Mouse (Mus musculus): ENCODE data around the gene Phactr4. TPM values are rescaled to one million over a fixed set of nuclear protein-coding genes. Genes with fewer than 3 reads are reported as not detected.

The Phactr4 gene
- total and polyA plus RNA-seq, 3 experiments = 7.2 to 79.5 (median 28.7) TPM

DNA sequence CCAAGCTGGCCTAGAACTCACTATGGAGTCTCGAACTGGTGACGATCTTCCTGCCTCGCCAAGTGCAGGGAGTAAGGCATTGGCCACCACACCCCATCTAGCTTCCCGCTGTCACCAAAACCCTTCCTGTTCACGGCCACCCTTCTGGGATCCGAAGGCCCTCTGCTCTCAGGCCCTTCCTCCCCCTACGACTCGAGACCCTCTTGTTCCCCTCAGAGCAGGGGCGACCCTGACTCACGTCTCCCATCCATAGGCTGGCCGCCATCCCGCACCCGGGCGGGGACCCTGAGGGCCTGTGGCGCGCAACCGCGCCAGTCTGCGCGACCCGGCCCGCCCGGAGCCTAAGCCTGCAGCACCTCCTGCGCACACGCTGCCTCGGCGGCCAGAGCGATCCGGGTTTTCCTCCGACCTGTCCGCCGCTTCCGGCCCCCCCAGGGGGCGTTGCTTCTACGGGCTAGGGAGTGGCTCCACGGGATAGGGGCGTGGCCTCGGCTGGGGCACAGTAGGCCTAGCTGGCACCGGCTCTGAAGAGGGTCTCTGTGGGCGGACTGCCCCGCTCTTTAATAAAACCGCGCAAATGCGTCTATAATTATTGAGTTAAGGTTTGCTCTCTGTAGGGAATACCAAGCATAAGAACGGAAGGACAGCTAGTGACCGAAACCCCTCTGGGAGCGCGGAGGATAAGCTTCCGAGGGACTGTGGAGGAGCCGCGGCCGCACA lies 93.0 kb downstream of the Phactr4 start, which contains the start of gene Trnau1ap (continued):
- TF ChIP-seq ELF1 (IDR thresholded peaks at IDR 0.05; ENCODE audit: low read depth, low read length) = peak; percentile 83
- TF ChIP-seq RAD21 (IDR thresholded peaks at IDR 0.05; ENCODE audit: low read depth, low read length) = no peak
- TF ChIP-seq MEF2A (IDR thresholded peaks at IDR 0.05; ENCODE audit: extremely low read depth, insufficient replicate concordance, low read depth, low read length, poor library complexity, severe bottlenecking) = no peak

DNA sequence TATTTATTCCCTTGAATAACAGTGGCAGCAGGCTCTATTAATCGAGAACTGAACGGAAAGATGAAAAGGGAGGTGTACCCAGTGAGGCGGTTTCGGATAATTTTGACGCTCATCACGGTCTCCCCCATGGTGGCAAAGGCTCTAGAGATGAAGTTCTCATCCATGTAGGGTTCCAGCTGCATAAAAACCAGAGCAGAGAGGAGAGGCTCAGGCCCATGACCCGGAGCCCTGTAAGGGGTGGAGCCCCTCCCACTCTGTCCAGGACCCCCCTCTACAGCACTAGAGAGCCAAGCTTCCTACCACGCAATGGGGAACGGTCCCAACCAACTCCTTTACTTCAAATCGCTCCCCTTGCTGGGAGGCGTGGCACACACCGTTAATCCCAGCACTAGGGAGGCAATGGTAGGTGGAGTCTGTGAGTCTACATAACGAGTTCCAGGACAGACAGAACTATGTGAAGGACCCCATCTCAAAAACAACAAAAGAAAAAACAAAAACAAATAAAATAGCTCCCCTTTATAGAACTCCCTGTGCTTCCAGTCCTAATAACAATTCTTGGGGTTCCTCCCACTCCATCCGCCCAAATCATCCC lies 93.8 kb downstream of the Phactr4 start:
- H3K27me3 ChIP-seq (ENCODE audit: control insufficient read depth in 1 of 2, insufficient read depth in 2 of 2, low read length in 2 of 2) = no peaks in the 10 kb centered on the region
- H3K27ac ChIP-seq (ENCODE audit: control insufficient read depth, low read depth, low read length) = peak overlapping the region; percentile 91
- TF ChIP-seq MXI1 (IDR thresholded peaks at IDR 0.05; ENCODE audit: low read depth, low read length) (no peak), HCFC1 (IDR thresholded peaks at IDR 0.05; ENCODE audit: low read depth, low read length) (no peak), GABPA (IDR thresholded peaks at IDR 0.05; ENCODE audit: low read depth, low read length) (no peak), CTCF (IDR thresholded peaks at IDR 0.05 in 2 of 3, conservative IDR thresholded peaks at IDR 0.05 in 1 of 3; ENCODE audit: control insufficient read depth in 1 of 3, insufficient read depth in 1 of 3, low read depth in 2 of 3, low read length in 3 of 3, poor library complexity in 1 of 3, severe bottlenecking in 1 of 3) (no peak), MAFK (IDR thresholded peaks at IDR 0.05; ENCODE audit: borderline replicate concordance, low read depth, low read length) (no peak), KAT2A (conservative IDR thresholded peaks at IDR 0.05; ENCODE audit: low read depth, low read length) (no peak), RCOR1 (IDR thresholded peaks at IDR 0.05; ENCODE audit: low read depth, low read length) (no peak), POLR2AphosphoS5 (IDR thresholded peaks at IDR 0.05; ENCODE audit: borderline replicate concordance, low read depth, low read length) (no peak), ZMIZ1 (IDR thresholded peaks at IDR 0.05; ENCODE audit: low read depth, low read length) (no peak), ZNF384 (IDR thresholded peaks at IDR 0.05; ENCODE audit: low read depth, low read length) (no peak), MAX (IDR thresholded peaks at IDR 0.05; ENCODE audit: low read length) (no peak), CHD2 (IDR thresholded peaks at IDR 0.05; ENCODE audit: low read length) (no peak)
- peaks cover 4 to 9% of the 10 kb centered on the region in 2 experiments; a peak in 3 of 4 replicates for H3K36me3 ChIP-seq (ENCODE audit: control insufficient read depth in 1 of 2, insufficient read depth in 2 of 2, low read length in 2 of 2)
- DNase-seq (ENCODE audit: low read depth, low spot score) = peak; percentile 54
- peak overlapping the region; percentile 87 for H3K9ac ChIP-seq (ENCODE audit: control insufficient read depth, low read depth, low read length, poor library complexity, severe bottlenecking)
- H3K4me3 ChIP-seq (ENCODE audit: control insufficient read depth in 1 of 2, insufficient read depth in 1 of 2, low read depth in 2 of 2, low read length in 2 of 2) = peak overlapping the region; percentile 81 to 89
- no peaks in the 10 kb centered on the region for H3K9me3 ChIP-seq (replicated peaks; ENCODE audit: insufficient read depth, low read length)
- H3K4me1 ChIP-seq (ENCODE audit: control insufficient read depth in 1 of 2, insufficient read depth in 2 of 2, low read length in 2 of 2) = peaks cover 4 to 14% of the 10 kb centered on the region in 2 experiments; a peak in 3 of 4 replicates
- peaks cover 13% of the 10 kb centered on the region for H3K79me2 ChIP-seq (ENCODE audit: control insufficient read depth, insufficient read depth, low read length, poor library complexity)

DNA sequence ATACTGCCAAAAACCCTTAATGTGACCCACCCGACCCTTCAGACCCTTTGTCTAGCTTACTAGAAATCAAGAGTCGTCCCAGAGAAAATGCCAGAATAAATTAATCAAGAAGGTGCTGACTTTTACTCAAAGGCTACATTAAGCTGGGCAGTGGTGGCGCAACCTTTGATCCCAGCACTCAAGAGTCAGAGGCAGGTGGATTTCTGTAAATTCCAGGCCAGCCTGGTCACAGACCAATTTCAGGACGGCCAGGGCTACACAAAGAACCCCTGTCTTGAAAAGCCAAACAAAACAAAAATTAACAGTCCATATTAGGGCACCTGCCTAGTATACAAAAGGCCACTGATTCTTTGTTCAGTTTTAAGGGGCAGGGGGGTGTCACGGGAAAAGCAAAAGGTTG lies 95.8 kb downstream of the Phactr4 start:
- TF ChIP-seq MYC (IDR thresholded peaks at IDR 0.05; ENCODE audit: low read depth, low read length) (no peak), TBP (IDR thresholded peaks at IDR 0.05; ENCODE audit: low read depth, low read length) (no peak), GATA1 (IDR thresholded peaks at IDR 0.05; ENCODE audit: low read depth, low read length) (no peak), CHD1 (IDR thresholded peaks at IDR 0.05; ENCODE audit: low read depth, low read length) (no peak), POLR2AphosphoS5 (IDR thresholded peaks at IDR 0.05; ENCODE audit: borderline replicate concordance, low read depth, low read length) (no peak), NRF1 (IDR thresholded peaks at IDR 0.05; ENCODE audit: insufficient read depth, low read depth, low read length, poor library complexity, severe bottlenecking) (no peak), POLR2A (IDR thresholded peaks at IDR 0.05; ENCODE audit: control insufficient read depth in 1 of 2, insufficient read depth in 1 of 2, low read depth in 1 of 2, low read length in 2 of 2, poor library complexity in 1 of 2) (no peak), ZMIZ1 (IDR thresholded peaks at IDR 0.05; ENCODE audit: low read depth, low read length) (no peak), MAZ (IDR thresholded peaks at IDR 0.05; ENCODE audit: low read depth, low read length) (no peak), UBTF (IDR thresholded peaks at IDR 0.05; ENCODE audit: borderline replicate concordance, insufficient read depth, low read depth, low read length) (no peak)
- Histone ChIP-seq H3K27ac (ENCODE audit: control insufficient read depth, low read depth, low read length) (no peak overlapping the region), H3K27me3 (ENCODE audit: control insufficient read depth in 1 of 2, insufficient read depth in 2 of 2, low read length in 2 of 2) (no peaks in the 10 kb centered on the region), H3K36me3 (ENCODE audit: control insufficient read depth in 1 of 2, insufficient read depth in 2 of 2, low read length in 2 of 2) (peaks cover 8 to 9% of the 10 kb centered on the region in 2 experiments; a peak in 3 of 4 replicates), H3K9ac (ENCODE audit: control insufficient read depth, low read depth, low read length, poor library complexity, severe bottlenecking) (no peak overlapping the region), H3K9me3 (replicated peaks; ENCODE audit: insufficient read depth, low read length) (no peaks in the 10 kb centered on the region), H3K4me1 (ENCODE audit: control insufficient read depth in 1 of 2, insufficient read depth in 2 of 2, low read length in 2 of 2) (peaks cover 4 to 14% of the 10 kb centered on the region in 2 experiments; a peak in 3 of 4 replicates), H3K4me3 (ENCODE audit: control insufficient read depth in 1 of 2, insufficient read depth in 1 of 2, low read depth in 2 of 2, low read length in 2 of 2) (no peak overlapping the region), H3K79me2 (ENCODE audit: control insufficient read depth, insufficient read depth, low read length, poor library complexity) (peaks cover 13% of the 10 kb centered on the region)
- no peak for DNase-seq (ENCODE audit: low read depth, low spot score)
